Mouse (Mus musculus) right cerebral cortex, postnatal 4 days (tissue): ENCODE data around the gene Cldn13.
A peak's percentile ranks its signal among the peaks of the same experiment; 100 is the strongest.

Experiments
- DNase-seq: peaks from one replicate; pipeline ENCODE4 v3.0.0-alpha.2; 2022

Gene Cldn13

DNA sequence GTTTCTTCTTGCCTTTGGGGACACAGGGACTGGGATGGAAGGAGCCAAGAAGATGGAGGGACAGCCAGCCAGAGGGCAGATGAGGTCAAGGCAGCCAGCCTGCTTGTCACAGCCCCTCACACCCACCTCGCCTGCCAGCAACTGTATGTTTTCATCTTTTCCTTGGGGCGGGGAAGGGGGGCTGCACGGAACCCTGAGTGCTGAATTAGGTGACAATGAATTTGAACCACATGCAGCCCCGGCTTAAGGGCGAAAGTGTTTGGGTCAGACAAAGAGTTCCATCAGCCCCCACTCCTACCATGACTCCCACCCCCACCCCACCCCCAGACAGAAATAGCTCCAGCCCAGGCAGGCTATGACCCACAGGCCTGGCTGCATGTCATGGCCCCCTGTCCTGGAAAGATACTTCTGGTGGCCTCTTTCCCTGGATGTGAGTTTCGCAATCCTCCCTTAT lies 24.7 kb downstream of the Cldn13 start:
- DNase-seq = no peak

GRCm38 (mm10) chr5:134888505-134888904 lies 26.8 kb downstream of the Cldn13 start:
- DNase-seq = no peak

GRCm38 (mm10) chr5:134887447-134888335 lies 27.6 kb downstream of the Cldn13 start:
- DNase-seq = no peak

- DNase-seq = no peak
Observed at GRCm38 (mm10) chr5:134883077-134883476, 32.2 kb downstream of the Cldn13 start.

GRCm38 (mm10) chr5:134876801-134877200 lies 38.5 kb downstream of the Cldn13 start:
- no peak for DNase-seq

DNA sequence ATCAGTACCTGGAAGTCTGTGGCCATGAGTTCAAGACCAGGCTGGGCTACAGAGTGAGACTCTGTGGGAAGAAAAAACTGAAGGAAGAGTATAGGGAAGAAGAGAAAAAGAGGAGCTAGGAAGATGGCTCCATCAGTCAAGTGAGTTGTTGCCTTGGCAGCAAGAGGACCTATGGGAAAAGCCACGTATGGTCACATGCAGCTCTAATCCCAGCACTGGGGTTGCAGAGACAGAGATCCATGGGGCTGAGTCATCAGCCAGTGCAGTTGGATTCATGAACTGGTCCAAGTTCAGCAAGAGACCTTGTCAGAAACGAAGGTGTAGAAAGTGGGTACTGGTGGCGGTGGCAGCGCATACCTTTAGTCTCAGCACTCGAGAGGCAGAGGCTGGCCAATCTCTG lies 40.1 kb downstream of the Cldn13 start:
- no peak for DNase-seq

- DNase-seq = peak; percentile 53
Observed at GRCm38 (mm10) chr5:134873956-134874879, 41.1 kb downstream of the Cldn13 start.

DNA sequence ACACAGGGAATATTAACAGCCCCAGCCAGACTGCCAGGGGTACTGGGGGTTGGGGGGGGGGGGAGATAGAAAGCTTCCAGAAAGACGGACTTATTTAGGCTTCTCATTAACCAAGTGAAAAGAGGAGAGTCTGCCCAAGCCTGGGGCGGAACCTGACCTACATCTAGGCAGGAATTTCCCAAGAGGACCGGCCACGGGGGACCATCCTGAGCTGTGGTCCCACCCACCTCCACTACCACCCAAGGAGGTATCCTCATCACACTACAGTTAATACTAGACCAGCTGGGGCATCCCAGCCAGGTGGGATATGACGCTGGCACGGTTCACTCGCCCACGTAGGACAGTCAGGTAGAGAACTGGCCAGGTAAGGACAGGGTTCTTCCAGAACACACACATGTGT lies 42.3 kb downstream of the Cldn13 start:
- no peak for DNase-seq

- DNase-seq = no peak
Observed at GRCm38 (mm10) chr5:134872597-134872996, 42.7 kb downstream of the Cldn13 start.

DNA sequence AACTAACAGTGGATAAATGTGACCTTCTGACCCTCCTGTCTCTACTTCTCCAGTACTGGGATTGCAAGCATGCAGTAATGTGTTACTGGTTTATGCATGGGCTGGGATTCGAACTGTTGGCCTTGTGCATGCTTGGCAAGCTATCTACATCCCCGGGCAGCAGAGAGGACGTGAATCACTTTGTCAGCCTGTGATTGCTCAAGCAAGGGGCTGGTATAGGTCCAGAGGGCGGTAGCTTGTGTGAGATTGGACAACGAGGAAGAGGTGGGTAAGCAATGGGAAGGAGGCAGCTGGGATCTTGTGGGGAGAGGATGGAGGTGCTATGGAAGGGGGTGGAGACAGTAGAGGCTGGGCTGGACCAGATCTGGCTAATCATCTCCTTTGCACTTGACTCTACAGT lies 46.8 kb downstream of the Cldn13 start:
- DNase-seq = no peak

DNA sequence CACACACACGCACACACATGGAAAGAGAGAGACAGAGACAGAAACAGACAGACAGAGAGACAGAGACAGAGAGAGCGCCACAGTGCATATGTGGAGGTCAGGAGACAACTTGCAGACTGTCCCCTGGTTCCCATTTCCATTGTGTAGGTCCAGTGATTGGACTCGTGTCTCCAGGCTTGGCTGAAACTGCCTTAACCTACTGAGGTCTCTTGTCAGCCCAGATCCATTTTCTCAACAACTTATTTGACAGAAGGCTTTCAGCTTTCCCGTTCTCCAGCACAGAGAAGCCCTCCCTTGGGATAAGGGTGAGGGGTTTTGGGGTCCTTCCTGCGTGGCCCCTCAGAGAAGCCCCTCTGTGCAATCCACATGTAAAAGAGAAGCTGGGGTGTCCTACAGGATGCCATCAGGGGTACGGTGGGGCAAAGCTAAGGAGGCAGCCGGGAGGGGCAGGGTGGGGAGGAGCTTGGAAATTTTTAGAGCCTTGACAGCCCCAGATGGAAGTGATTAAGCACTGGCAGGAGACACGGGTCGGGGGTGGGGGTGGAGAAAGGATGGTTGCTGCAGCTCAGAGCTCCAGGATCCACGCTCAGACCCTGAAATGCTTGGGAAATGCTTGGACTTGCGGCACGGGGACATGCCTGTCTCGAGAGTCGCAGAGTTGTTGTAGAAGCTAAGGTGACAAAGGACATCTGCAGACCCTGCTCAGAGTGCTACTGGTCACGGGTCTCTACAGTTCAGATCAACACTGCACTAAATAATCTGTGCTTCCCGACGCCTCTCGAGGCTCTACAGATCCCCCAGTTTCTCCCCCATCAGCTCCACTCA lies 47.8 kb downstream of the Cldn13 start:
- no peak for DNase-seq

- DNase-seq = peak; percentile 28
Observed at GRCm38 (mm10) chr5:134865158-134865557, 50.2 kb downstream of the Cldn13 start.
